Mouse (Mus musculus) cortical plate, adult 2 months (tissue): ENCODE measurements around the gene Ugt1a5.

Experiments
- CTCF ChIP-seq: fragments of 200-500 bp; IDR thresholded peaks from 2 replicates; pipeline ENCODE4 v1.5.1; 2011; ENCODE audit warnings: mild to moderate bottlenecking, control low read depth, low read length; ENCODE audit not compliant: insufficient read depth; ENCODE audit errors: extremely low read depth
- POLR2A ChIP-seq: fragments of 200-500 bp; IDR thresholded peaks from 2 replicates; pipeline ENCODE4 v1.6.1; 2011; ENCODE audit warnings: mild to moderate bottlenecking, low read length, control low read depth; ENCODE audit not compliant: insufficient read depth; ENCODE audit errors: extremely low read depth

- no peak for TF ChIP-seq POLR2A
- no peak for TF ChIP-seq CTCF
Observed at GRCm38 (mm10) chr1:88232664-88233380, 67.0 kb downstream of the Ugt1a5 start.
